Mouse (Mus musculus): ENCODE data around the gene Styk1.
A peak's percentile ranks its signal among the peaks of the same experiment; 100 is the strongest.

The Styk1 gene

DNA sequence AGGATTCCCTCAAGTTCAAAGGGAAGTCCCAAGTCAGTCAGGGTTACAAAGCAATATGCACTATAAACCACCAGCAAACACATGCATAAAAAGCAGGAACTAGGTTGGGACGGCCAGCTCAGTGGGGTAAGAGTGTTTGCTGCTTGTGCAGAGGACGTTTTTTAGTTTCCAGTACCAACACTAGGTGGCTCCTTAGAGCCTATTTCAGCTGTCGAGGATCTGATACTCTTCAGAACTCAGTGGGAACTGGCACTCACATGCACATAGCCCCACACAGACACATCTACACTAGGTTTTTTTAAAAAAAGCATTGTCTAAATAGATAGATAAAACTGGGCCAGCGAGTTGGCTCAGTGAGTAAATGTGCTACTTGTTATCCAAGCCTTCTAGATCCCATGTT lies 13.7 kb upstream of the Styk1 start:
- DNase-seq: peak; percentile 44 to 48

DNA sequence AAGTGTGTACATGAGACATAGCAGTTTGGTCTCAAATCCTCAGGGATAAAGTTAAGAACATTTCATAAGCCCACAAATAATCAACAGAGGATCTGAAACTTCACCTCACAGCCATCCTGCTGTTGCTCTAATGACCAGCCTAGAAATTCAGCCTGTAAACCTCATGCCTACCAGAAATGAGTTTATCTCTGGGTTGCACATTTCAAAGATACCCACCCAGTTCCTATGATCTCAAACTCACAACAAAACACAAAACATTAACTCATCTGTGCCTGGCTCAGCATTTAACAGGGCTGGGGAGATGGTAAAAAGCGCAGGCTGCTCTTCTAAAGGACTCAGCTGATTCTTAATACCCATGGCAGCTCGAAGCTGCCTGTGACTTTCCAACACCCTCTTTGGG lies 11.0 kb upstream of the Styk1 start:
- DNase-seq: no peak

DNA sequence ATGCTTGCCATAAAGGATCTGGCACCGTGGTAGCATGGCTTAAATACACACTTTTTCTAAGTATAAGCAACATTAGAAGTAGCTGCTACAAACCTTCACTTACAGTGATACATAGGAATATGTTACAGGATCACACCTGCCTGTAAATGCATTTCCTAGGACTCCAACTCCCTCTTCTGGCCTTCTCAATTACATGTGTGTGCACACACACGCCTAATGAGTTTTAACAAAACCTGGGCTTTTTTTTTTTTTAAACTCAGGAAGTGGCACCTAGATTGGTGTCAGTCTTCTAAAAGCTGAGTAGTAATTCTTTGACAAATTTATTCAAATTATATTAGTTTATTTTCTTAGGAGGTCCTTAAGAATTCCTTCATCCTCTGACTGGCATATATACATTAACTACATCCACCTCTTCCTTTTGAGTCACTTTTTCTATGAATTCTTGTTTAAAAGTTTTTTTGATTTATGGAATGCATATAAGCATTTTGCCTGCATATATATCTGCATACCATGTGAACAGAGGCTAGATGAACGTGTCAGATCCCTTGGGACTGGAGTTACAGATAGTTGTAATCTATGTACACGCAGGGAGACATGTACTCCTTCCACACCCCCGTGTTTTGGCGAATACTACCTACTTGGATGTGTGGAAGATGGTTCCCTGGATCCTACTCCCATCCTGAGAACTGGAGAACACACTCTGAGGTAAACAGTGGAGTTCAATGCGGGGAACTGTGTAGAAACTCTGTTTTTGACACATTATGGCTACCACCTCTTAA lies 9.8 kb upstream of the Styk1 start:
- no peak for DNase-seq

DNA sequence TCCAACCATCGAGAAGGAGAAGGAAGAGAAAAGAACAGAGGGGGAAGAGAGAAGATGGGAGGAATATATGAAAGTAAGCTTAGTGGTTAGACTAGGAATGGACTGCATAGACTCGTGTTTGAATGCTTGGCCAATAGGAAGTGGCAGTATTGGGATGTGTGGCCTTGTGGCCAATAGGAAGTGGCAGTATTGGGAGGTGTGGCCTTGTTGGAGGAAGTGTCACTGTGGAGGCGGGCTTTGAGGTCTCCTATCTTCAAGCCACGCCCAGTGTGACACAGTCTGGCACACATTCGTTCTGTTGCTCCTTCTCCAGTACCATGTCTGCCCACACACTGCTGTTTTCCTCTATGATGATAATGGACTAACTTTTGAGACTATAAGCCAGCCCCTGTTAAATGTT lies 7.3 kb upstream of the Styk1 start:
- no peak for DNase-seq

DNA sequence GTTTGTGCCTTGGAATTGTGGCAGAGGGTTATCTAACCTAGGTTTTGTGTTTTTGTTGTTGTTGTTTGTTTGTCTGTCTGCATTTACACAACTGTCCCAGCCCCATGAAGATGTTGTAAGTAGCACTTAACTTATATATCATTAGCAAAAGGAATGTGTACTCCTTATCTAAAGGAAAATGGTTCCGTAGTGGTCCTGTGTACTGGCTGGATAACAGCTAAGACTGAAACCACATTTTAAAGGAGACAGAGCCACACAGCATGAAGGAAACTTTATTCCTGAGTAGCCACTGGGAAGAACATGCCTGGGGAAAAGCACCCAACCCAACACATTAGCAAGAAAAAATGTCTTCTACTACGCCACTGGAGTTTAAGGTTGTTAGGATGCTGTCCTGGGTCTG lies 6.1 kb upstream of the Styk1 start:
- DNase-seq: no peak

DNA sequence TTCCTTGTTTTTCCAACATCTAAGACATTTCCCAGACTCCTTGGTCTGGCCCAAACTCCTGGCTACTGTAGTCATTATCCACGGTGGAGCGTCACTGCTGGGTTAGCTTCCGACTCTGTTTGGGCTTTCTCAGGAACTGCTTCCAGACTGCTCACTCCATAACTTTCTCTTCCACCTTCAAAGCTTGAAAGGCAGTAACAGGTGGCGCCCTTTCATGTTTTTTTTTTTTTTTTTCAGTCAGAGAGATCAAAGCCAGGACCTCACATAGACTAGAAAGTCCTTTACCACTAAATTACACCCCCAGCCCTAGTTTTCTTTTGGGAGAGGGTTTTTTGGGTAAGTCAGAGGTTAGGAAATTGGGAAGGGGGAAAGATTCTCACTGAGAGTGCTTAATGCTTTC lies 1.5 kb upstream of the Styk1 start:
- no peak for DNase-seq

DNA sequence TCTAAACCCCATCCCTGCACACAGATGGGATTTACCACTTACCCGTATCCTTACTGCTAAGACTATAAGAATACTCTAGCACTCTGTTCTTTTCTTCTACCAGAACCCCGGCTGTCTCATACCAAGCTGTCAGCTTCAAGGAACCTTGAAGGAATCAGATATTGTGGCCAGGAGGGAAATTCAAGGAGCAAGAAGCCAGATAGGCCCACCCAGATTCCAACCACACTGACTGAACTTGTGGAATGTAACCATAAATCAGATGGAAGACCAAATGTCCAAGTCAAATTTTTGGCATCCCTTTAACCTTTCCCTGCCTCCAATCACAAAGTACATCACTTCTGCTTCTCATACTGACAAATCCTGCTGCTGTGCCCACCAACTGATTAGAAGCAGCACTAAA lies 6.4 kb downstream of the Styk1 start:
- DNase-seq: no peak

DNA sequence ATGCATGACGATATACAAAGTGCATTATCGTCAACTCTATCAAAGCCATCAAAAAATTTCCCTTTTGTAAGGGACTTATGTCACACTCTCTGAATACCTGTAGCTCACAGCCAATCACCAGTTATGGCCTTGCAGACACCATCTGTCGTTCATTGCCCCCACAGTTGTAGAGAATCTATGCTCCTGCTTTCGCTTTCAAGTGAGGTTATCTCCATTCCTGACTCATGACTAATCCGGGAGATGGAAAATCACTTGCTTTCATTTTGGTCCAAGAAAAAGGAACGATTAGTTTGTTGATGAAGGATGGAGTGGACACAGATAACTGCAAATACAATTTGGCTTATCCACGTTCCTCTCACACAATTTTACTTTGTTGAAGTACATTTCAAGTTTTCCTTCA lies 9.1 kb downstream of the Styk1 start:
- DNase-seq: no peak

DNA sequence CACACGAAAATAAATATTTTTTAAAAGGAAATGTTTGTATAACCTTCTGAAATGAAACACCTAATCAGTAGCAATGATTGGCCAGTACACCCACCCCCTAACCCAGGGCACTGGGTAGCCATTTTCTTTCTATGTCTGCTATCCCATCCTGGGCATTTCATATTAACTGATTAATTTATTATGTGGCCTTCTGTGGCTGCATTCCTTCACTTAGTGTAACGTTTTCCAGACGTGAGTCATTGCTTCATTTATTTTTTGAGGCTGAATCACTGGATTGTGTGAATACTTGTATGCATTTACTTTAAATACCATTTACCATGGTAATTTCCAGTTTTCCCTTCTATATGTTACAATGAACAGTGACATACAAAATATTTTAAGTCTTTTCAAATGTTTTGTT lies 13.3 kb downstream of the Styk1 start:
- DNase-seq: no peak

DNA sequence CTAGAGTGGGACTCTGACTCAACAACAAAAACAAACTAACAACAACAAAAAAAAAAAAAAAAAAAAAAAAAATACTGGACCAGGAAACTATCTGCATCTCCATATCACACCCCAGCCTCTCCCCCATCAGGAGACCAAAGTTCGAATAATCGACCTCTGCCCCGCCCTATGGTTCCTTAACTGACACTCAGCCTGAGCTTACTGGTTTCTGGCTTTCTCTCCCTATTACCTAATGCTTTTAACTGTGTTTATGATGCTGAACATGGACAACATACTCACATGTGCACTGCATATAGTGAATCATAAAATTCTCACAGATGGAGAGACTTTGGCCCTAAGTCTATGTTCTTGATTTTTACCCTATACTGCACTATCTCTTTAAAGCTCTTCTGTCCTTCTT lies 14.1 kb downstream of the Styk1 start:
- DNase-seq: no peak

DNA sequence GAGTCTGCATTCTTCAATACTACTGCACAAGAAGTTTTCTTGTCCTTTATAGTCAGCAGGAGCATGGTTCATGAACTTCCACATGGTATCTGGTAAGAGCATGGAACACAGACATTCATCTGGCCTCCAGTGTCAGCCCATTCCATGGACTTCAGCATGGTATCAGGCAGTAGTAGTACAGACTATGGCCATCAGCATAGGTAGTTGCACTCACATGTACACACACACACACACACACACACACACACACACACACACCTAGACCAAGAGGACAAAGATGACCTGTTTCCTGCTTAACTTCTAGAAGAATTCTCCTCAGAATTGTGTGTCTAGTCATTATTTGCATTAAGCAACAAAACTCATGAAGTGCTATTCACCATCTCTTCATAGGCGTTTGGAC lies 14.6 kb downstream of the Styk1 start:
- DNase-seq: no peak

DNA sequence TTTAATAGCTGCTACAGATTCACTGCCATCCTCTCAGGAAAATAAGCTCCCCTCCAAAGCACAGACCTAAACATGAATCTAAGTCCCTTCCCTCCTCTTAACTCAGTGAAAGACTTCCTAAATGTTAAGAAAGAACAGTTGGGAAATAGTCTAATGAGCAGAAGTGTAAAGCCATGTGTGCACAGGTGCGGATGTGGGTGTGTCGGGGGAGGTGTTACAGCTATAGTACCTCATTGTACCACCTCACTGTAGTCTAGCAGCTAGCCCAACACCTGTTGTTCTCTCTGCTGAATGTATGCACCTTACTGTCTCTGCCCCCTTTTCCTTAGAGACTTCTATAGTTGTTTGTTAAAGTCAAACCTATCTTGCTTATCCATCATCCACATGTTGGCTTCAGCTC lies 26.3 kb downstream of the Styk1 start:
- DNase-seq: no peak

DNA sequence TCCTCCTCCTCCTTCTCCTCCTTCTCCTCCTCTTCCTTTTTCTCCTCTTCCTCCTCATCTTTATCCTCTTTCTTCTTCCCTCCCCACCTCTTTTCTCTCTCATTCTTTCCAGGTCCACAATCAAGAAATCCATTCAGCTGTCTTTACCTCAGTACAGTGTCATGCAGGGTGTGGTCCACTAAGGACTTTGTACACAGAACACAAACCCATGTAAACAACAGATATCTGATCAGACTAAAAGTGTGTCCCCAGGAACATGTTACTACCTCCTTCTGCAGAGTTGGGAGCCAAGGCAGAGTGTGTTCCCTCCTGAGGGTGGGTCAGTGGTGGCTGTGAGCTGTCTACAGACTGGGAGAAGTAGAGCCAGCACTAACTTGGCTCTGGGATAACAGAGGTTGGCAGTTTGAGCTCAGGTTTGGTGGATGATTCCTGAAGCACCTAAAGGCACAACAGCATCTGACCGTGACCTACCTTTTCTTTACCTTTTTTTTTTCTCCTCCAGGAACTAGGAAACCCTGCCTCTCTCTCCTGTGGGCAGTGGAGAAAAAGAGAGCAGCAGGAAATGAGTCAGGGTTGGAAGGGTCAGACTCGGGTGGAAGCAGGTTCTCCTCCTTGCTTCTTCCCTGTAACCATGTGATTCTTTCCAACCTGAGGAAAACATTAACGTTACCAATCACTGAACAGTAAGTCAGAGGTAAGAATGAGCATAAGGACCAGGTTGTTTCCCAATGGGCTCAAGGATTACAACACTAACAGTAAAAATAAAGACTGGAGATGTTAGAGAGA lies 31.4 kb downstream of the Styk1 start:
- no peak for DNase-seq

DNA sequence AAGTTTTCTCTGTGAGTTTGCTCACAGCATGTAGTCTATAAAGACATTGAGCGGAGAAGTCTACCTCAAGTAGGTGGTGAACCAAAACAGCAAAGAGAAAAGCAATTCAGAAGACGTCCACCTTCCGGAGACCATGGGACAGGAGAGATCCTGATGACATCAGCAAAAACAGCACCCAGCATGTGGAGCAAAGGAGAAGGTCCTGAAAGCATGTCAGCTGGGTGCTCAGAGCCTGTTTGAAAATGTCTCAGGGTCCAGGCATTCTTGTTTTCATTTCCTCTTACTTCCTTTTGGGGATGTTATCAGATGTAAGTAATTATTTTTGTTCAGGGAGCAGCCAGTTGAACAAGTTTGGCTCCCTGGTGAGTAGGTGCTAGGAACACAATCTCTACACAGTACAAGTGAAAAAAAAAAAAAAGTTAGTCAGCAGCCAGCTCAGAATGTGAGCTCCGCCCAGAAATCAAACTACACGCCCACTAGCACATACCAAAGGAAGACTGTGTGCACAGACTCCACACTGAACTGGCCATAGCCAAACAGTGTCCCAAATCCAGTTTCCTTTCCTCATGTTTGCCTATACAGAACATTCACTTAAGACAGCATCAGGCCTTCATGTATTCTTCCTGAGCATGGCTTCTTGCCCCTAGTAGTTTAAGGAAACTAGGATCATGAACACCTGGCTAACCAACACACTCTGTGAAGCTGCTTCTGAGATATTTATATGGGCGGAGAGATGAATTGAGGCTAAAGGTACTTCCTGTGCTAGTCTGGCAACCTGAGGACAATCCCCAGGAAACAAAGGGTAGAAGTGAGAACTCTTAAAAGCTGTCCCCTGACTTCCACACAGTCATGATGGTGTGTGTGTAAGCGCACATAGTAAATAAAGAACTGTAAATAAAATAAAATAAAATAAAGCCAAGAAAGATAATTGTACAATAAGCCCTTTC lies 37.0 kb downstream of the Styk1 start:
- no peak for DNase-seq

DNA sequence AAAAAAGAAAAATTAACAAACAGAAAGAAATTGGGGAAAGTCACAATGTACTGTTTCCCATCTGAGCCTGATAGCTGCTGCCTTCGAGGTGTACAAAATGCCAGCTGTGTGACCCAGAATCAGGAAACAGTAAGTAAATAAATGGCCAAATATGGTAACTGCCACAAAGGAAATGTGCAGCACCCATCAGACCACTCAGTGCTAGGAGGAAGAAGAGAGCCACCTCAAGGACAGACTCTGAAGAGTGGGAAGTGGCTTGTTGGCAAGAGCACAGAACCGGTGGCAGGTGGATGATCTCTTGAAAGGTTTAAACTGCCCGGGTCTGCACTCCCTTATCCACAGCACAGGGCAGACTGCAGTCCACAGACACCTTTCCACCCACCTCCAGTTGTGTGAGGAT lies 45.4 kb downstream of the Styk1 start:
- DNase-seq: no peak

DNA sequence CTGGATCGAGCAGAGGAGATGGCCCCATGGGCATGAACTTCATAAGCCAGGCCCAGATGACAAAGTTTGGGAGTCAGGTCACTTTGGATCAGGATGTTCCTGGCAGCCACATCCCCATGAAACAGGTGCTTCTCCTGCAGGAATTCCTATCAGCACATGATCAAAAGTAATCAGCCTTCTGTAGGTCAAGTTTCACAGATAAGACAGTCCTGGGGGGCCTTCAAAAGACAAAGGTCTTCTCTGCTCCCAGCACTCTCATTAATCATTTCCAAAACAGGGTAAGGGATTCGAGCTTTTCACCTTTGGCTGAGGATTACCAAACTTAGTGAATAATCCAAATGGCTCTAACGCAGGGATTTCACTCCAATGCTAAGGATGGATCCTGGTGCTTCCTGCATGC lies 48.6 kb downstream of the Styk1 start:
- no peak for DNase-seq

DNA sequence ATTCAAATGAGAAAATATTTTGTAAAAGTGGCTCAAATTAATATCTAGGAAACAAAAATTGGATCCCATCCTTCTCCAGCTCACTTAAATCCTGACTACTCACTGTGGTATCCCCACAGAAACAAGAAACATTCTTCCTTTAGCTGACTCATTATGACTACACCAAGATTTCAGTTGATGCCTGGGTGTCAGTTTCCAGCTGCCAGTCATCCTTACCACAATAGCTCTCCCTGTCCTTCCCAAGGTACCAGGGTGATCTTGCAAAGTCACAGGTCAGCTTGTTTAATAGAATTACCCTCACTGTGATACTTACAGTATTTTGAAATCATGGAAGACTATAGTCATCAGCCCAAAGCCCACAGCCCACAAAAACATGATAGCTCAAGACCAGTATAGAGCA lies 54.9 kb downstream of the Styk1 start:
- DNase-seq: no peak

DNA sequence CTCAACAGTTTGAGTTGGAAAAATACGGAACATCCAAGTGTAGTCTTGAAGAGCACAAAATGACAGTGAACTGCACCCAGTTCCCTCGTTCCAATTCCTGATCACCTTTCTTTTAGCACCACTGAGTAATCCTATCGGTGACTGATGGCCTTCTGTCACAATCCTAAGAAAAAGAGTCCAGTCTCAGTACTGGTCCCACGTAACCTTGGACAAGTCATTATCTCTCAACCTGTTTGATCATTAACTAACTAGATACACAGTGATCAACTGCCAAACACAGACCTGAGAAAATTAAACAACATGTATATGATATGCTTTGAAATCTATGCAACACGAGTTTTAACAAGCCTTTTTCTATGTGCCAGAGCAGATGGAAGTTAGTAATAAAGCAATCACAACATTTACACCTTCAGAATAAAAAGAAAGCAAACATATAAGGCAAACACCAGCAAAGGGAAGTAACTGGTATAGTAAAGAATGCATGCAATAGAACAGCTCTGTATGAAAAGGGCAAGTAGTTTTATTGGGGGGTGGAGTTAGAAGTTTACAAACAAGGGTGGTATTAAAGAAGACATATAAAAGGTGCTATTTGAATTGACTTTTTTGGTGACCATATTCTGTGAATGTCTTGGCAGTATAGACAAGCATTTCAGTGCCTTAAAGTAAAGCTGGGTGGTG lies 58.8 kb downstream of the Styk1 start:
- no peak for DNase-seq

DNA sequence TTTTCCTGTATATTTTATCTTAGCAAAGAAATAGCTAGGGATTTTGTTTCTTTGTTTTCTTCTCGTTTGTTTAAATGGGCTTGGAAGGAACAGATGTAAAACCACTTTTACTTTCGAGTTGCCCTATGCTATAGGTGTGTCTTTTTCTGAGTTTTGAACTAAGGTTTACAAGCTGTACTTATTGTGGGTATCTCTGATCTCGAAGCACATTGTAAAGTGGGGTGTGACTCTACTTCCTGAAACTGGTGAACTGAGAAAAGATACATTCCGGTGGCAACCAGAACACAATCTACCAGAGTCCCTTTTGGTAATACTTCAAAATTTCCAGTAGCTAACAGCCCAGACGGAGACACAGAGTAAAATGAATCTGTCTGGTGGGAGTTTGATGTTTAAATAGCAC lies 59.5 kb downstream of the Styk1 start:
- DNase-seq: peak in 1 of 2 experiments; percentile 1

DNA sequence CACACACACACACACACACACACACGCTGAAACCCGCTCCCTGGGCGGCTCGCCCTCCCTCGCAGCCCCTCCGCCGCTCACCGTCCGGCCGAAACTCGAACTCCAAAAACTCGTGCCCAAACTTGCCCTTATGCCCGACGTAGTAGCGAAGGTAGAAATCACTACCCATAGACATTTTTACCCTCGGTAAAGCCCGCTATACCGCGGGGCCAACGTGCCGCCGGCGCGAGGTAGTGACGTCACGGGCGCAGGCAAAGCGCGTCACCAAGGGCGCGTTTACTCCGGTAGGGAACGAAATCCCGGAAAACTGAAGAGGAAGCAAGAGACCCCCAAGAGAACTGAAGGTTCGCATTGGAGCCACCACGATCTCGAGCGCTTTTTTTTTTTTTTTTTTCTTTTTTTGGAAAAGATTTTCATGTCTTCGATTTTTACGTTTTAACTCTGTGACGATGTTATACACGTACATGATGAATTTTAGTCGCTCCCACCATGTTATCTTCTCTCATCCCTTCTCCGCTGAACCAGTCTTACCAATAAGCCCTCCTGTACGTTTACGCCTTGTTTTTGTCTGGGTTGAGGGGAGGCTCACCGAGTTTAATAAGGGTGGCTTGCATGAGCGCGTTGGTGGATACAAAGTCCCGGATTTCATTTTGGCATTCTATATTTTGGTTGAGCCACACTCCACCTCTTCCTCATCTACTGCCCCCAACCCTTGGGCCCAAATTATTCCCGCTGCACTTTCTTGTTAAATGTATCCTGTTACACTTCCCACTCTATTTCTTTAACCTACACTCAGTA lies 60.2 kb downstream of the Styk1 start, which contains the start of gene Magohb:
TSS of gene Magohb (minus strand) at position 254 of the 798 bp plus-strand sequence.
- peak; percentile 96 to 97 for DNase-seq

DNA sequence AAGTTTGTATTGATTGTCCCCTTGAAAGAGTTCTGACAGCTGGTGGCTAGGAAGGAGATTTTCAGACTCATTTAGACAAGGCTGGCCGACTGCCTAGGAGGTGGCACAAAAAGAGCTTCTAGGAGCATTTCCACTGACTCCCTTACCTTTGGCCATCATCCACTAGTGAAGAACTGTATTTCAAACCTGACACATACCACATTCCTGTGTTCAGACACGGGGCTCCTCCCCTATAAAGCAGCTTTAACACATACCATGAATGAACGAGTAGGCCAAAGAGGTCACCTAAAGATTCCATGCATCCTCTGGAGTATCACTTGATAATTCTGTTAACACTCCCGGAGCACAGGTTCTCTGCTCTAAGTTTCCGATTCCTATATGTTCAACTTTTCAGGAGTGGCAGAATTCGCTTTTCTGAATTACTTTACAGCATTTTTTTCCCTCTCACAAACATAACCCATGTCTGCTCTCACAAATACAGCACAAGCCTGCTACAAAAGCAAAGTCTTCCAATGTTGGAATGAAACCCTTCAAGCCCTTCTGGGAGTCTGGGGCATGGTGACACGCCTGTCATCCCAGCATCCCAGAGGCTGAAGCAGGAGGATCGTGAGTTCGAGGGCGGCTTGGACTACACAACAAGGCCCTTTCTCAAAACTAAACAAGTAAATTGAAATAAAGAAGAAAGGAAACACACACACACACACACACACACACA lies 61.0 kb downstream of the Styk1 start:
- peak; percentile 12 to 63 for DNase-seq

All from cerebellum, postnatal 14 days (tissue).